Mouse (Mus musculus) heart, embryonic 13.5 days (tissue): ENCODE data around the gene RPS10-NUDT3. TPM values are rescaled to one million over a fixed set of nuclear protein-coding genes. Genes with fewer than 3 reads are reported as not detected.
"Not testable (repeated sequence)": the region's sequence is repeated elsewhere in the genome, so short reads cannot be mapped to it uniquely, and the experiment has no call there.

ENCODE experiments used
- ATAC-seq: fragments of 200-750 bp; cut with Nextera tagmentation; 2 replicates; pipeline ENCODE4 v1.8.0; 2017; ENCODE audit warnings: moderate TSS enrichment; ENCODE audit not compliant: insufficient number of reproducible peaks, low FRiP score, low TSS enrichment; ENCODE audit errors: extremely low read depth
- H3K27ac ChIP-seq: fragments of 300-500 bp; sonication (generic); replicated peaks from 2 replicates; pipeline ENCODE4 v1.5.1; 2015; ENCODE audit warnings: moderate library complexity, mild to moderate bottlenecking, inconsistent platforms
- H3K27me3 ChIP-seq: fragments of 300-500 bp; sonication (generic); replicated peaks from 2 replicates; pipeline ENCODE4 v1.6.1; 2015; ENCODE audit warnings: mild to moderate bottlenecking, inconsistent platforms
- H3K36me3 ChIP-seq: fragments of 300-500 bp; sonication (generic); 2 replicates; pipeline ENCODE4 v1.6.1; 2015; ENCODE audit warnings: mild to moderate bottlenecking, inconsistent platforms
- H3K4me1 ChIP-seq: fragments of 300-500 bp; sonication (generic); 2 replicates; pipeline ENCODE4 v1.6.1; 2015; ENCODE audit warnings: inconsistent platforms
- H3K4me2 ChIP-seq: fragments of 300-500 bp; sonication (generic); 2 replicates; pipeline ENCODE4 v1.6.1; 2015; ENCODE audit warnings: inconsistent platforms, mild to moderate bottlenecking, moderate library complexity
- H3K4me3 ChIP-seq: fragments of 300-500 bp; sonication (generic); 2 replicates; pipeline ENCODE4 v1.5.1; 2015; ENCODE audit warnings: moderate library complexity, mild to moderate bottlenecking, inconsistent platforms
- H3K9ac ChIP-seq: fragments of 300-500 bp; sonication (generic); 2 replicates; pipeline ENCODE4 v1.6.1; 2015; ENCODE audit warnings: inconsistent platforms, mild to moderate bottlenecking, moderate library complexity
- H3K9me3 ChIP-seq: fragments of 300-500 bp; sonication (generic); 2 replicates; pipeline ENCODE4 v1.6.1; 2016; ENCODE audit warnings: inconsistent platforms
- WGBS: fragments of 180-500 bp; shearing (Covaris S2); methylation state at CpG from one replicate; pipeline ENCODE4 v1.1.7; 2015; ENCODE audit warnings: mixed read lengths; 5-methylcytosine and 5-hydroxymethylcytosine counted together
- polyA plus RNA-seq: library from polyadenylated mRNA; unstranded; fragments of >200 nt; fragmentation: Nextera tagmentation; extraction: Ambion mirVana; gene quantifications from 2 replicates; pipeline ENCODE4 v1.2.1, GENCODE M21; 2015

The RPS10-NUDT3 gene
- polyA plus RNA-seq, 1 experiment from 2014 or later: not detected

- not testable (repeated sequence) for H3K4me2 ChIP-seq, H3K9me3 ChIP-seq, H3K27ac ChIP-seq, H3K27me3 ChIP-seq, H3K4me3 ChIP-seq, H3K9ac ChIP-seq, ATAC-seq, H3K36me3 ChIP-seq
- peaks cover 32% of the 10 kb centered on the region for H3K4me1 ChIP-seq
- WGBS: 94% methylated on average over 6 of the region's 6 CpGs
Observed at GRCm38 (mm10) chr17:27639851-27640250, 4.8 kb upstream of the RPS10-NUDT3 start.

- Histone ChIP-seq H3K4me1 (peaks cover 39% of the 10 kb centered on the region), H3K27ac (no peak overlapping the region), H3K4me3 (no peak overlapping the region), H3K4me2 (no peak overlapping the region), H3K9ac (no peak overlapping the region), H3K27me3 (no peaks in the 10 kb centered on the region), H3K36me3 (peaks cover 2% of the 10 kb centered on the region), H3K9me3 (no peaks in the 10 kb centered on the region)
- ATAC-seq: no peak
- 64% methylated on average over 20 of the region's 20 CpGs for WGBS
Observed at GRCm38 (mm10) chr17:27638921-27639332, 3.9 kb upstream of the RPS10-NUDT3 start.

GRCm38 (mm10) chr17:27637333-27637732 lies 2.3 kb upstream of the RPS10-NUDT3 start:
- WGBS: 46% methylated on average over 9 of the region's 9 CpGs
- H3K36me3 ChIP-seq: peaks cover 18% of the 10 kb centered on the region
- no peak overlapping the region for H3K4me2 ChIP-seq
- peak overlapping the region; percentile 56; the same call in 1 of the 2 replicates for H3K9ac ChIP-seq
- H3K4me3 ChIP-seq: no peak overlapping the region
- H3K9me3 ChIP-seq: no peaks in the 10 kb centered on the region
- H3K27ac ChIP-seq: peak overlapping the region; percentile 28; the same call in 1 of the 2 replicates
- peaks cover 47% of the 10 kb centered on the region for H3K4me1 ChIP-seq
- H3K27me3 ChIP-seq: no peaks in the 10 kb centered on the region
- no peak for ATAC-seq

- Histone ChIP-seq H3K4me1 (peaks cover 52% of the 10 kb centered on the region), H3K27ac (peak within 1 kb of the TSS; percentile 87), H3K4me3 (peak within 1 kb of the TSS; percentile 98), H3K27me3 (no peaks in the 10 kb centered on the region), H3K36me3 (peaks cover 28% of the 10 kb centered on the region), H3K9ac (peak within 1 kb of the TSS; percentile 74; the same call in 1 of the 2 replicates), H3K9me3 (no peaks in the 10 kb centered on the region), H3K4me2 (peak within 1 kb of the TSS; percentile 93)
- ATAC-seq: no peak
- WGBS: 49% methylated on average over 18 of the region's 18 CpGs
Observed at GRCm38 (mm10) chr17:27636132-27637020, 1.4 kb upstream of the RPS10-NUDT3 start, which contains the start of gene Rps10. Gene Rps10 (minus strand): TSS chr17:27636669.

- not testable (repeated sequence) for H3K27me3 ChIP-seq, H3K9me3 ChIP-seq, ATAC-seq
- H3K4me3 ChIP-seq: peak overlapping the region; percentile 98
- peaks cover 52% of the 10 kb centered on the region for H3K4me1 ChIP-seq
- peak overlapping the region; percentile 93 for H3K4me2 ChIP-seq
- H3K9ac ChIP-seq: peak overlapping the region; percentile 74
- peak overlapping the region; percentile 87 for H3K27ac ChIP-seq
- H3K36me3 ChIP-seq: peaks cover 36% of the 10 kb centered on the region
- 41% methylated on average over 9 of the region's 9 CpGs for whole genome bisulfite sequencing
Observed at GRCm38 (mm10) chr17:27635575-27635903, 517 bp upstream of the RPS10-NUDT3 start.

GRCm38 (mm10) chr17:27629249-27630020 lies 5.6 kb downstream of the RPS10-NUDT3 start:
- H3K36me3 ChIP-seq: peaks cover 49% of the 10 kb centered on the region
- H3K27me3 ChIP-seq: no peaks in the 10 kb centered on the region
- ATAC-seq: no peak

GRCm38 (mm10) chr17:27628376-27628775 lies 6.6 kb downstream of the RPS10-NUDT3 start:
- peaks cover 38% of the 10 kb centered on the region for H3K4me1 ChIP-seq
- H3K9ac ChIP-seq: no peak overlapping the region
- peaks cover 41% of the 10 kb centered on the region for H3K36me3 ChIP-seq
- H3K4me3 ChIP-seq: no peak overlapping the region
- ATAC-seq: no peak
- H3K27ac ChIP-seq: no peak overlapping the region
- H3K9me3 ChIP-seq: no peaks in the 10 kb centered on the region
- 92% methylated on average over 8 of the region's 8 CpGs for WGBS
- H3K4me2 ChIP-seq: no peak overlapping the region
- H3K27me3 ChIP-seq: no peaks in the 10 kb centered on the region

More at GRCm38 (mm10) chr17:27629249-27630020, 5.6 kb downstream of the RPS10-NUDT3 start:
- H3K4me3 ChIP-seq: no peak overlapping the region
- H3K4me1 ChIP-seq: peaks cover 41% of the 10 kb centered on the region
- no peaks in the 10 kb centered on the region for H3K9me3 ChIP-seq
- WGBS: 67% methylated on average over 2 of the region's 2 CpGs
- no peak overlapping the region for H3K9ac ChIP-seq
- H3K4me2 ChIP-seq: no peak overlapping the region
- 0 out of 2 replicates have a peak overlapping the region, but pooled peaks have one; percentile 0 for H3K27ac ChIP-seq

- peaks cover 28% of the 10 kb centered on the region for H3K4me1 ChIP-seq
- no peaks in the 10 kb centered on the region for H3K9me3 ChIP-seq
- ATAC-seq: no peak
- 43% methylated on average over 5 of the region's 5 CpGs for WGBS
- H3K4me2 ChIP-seq: no peak overlapping the region
- no peak overlapping the region for H3K9ac ChIP-seq
- no peaks in the 10 kb centered on the region for H3K27me3 ChIP-seq
- H3K36me3 ChIP-seq: peaks cover 32% of the 10 kb centered on the region
- H3K4me3 ChIP-seq: no peak overlapping the region
- H3K27ac ChIP-seq: no peak overlapping the region
Observed at GRCm38 (mm10) chr17:27627451-27627850, 7.6 kb downstream of the RPS10-NUDT3 start.

- Histone ChIP-seq H3K4me3 (no peak overlapping the region), H3K4me1 (peaks cover 26% of the 10 kb centered on the region), H3K9me3 (no peaks in the 10 kb centered on the region), H3K9ac (0 out of 2 replicates have a peak overlapping the region, but pooled peaks have one; percentile 40), H3K27me3 (no peaks in the 10 kb centered on the region), H3K27ac (peak overlapping the region; percentile 48), H3K36me3 (peaks cover 24% of the 10 kb centered on the region), H3K4me2 (no peak overlapping the region)
- 37% methylated on average over 5 of the region's 5 CpGs for WGBS
- no peak for ATAC-seq
Observed at GRCm38 (mm10) chr17:27626681-27627080, 8.3 kb downstream of the RPS10-NUDT3 start.

- ATAC-seq: no peak
- WGBS: 59% methylated on average over 7 of the region's 7 CpGs
- H3K9ac ChIP-seq: peak overlapping the region; percentile 47; the same call in 1 of the 2 replicates
- H3K4me1 ChIP-seq: peaks cover 36% of the 10 kb centered on the region
- H3K27ac ChIP-seq: no peak overlapping the region
- no peaks in the 10 kb centered on the region for H3K9me3 ChIP-seq
- peaks cover 14% of the 10 kb centered on the region for H3K36me3 ChIP-seq
- no peak overlapping the region for H3K4me3 ChIP-seq
- no peaks in the 10 kb centered on the region for H3K27me3 ChIP-seq
- no peak overlapping the region for H3K4me2 ChIP-seq
Observed at GRCm38 (mm10) chr17:27625455-27626251, 9.4 kb downstream of the RPS10-NUDT3 start.
